Comparison of ENCODE assay signal across 30 mouse cellular contexts in the genomic region with DNA sequence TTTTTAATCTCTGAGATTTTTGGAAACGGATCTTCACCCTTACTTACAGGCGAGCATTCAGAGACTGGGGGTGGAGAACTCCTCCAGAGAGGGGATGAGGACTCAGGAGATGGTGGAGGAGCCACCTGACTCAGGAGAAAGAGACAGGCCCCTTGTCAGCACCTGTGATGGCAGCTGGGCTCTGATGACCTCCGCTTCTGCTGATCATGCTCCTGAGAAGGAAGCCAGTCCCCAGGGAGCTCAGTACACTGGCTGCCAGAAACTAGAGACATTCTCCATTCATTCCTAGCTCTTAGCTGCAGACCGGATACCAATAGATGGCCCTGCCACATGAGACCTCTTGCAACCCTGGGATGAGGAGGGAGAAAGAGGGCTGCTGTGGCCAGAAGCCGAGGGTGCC. TPM values are rescaled to one million over a fixed set of nuclear protein-coding genes. Genes with fewer than 3 reads are reported as not detected.
DNase-seq lines count a peak whose midpoint lies in the region; TF ChIP-seq lines count a peak whose summit lies in the region.
"Had no signal": no experiment of that assay in that cellular context is flagged by ENCODE, and none has a peak within 500 bp of the region (broad histone marks: within the 10 kb centered on the region; RNA-seq: fewer than 3 reads in every experiment).

No protein-coding gene starts in this region.

- TF ChIP-seq CTCF in cerebellum, adult 2 months (IDR thresholded peaks at IDR 0.05; ENCODE audit: borderline replicate concordance, insufficient read depth, low read depth, low read length) = no peak
- TF ChIP-seq CTCF in layer of hippocampus, adult 2 months (conservative IDR thresholded peaks at IDR 0.05) = no peak

- TF ChIP-seq POLR2A in cerebellum, adult 2 months (IDR thresholded peaks at IDR 0.05; ENCODE audit: borderline replicate concordance, insufficient read depth, low read length) = no peak

- WGBS in cerebellum, adult 2 months = 39% methylated on average over 5 of the region's 5 CpGs

- peaks cover 28% of the 10 kb centered on the region for H3K4me1 ChIP-seq in cerebellum, adult 2 months (ENCODE audit: control insufficient read depth, insufficient read depth, low read length)
- H3K4me1 ChIP-seq: forebrain, embryonic 10.5 days; forebrain, embryonic 13.5 days; heart, embryonic 13.5 days; intestine, embryonic 15.5 days had no signal

- peak in 1 of 2 experiments; percentile 32 for DNase-seq in cerebellum, adult 2 months
- DNase-seq in cerebellum, adult 9-10 months = no peak
- DNase-seq in cerebellum, postnatal 14 days = peak; percentile 50 to 58
- no peak for DNase-seq in cerebellum, adult 11 months
- no peak for DNase-seq in layer of hippocampus, adult 2 months (ENCODE audit: low spot score in 2 of 2)
- no peak for DNase-seq in layer of hippocampus, postnatal 36 days
- DNase-seq in brain, adult 2 months (ENCODE audit: low read depth, low spot score) = peak; percentile 43
- DNase-seq: B cell, adult 2 months; gastrocnemius, postnatal 10 days; gastrocnemius, postnatal 36 days; heart, adult 2 months; heart, postnatal 14 days; heart, postnatal 4 days; kidney, adult 18-20 months had no signal

- H3K27ac ChIP-seq in cerebellum, adult 2 months (ENCODE audit: insufficient read depth, low read length) = peak overlapping the region; percentile 51
- H3K27ac ChIP-seq in layer of hippocampus, adult 2 months = peak overlapping the region; percentile 64; the same call in 1 of the 2 replicates
- H3K27ac ChIP-seq: forebrain, embryonic 10.5 days; forebrain, embryonic 13.5 days; heart, adult 2 months; heart, embryonic 10.5 days; heart, embryonic 13.5 days; hindbrain, embryonic 14.5 days; intestine, embryonic 15.5 days had no signal

- no peaks in the 10 kb centered on the region for H3K27me3 ChIP-seq in cerebellum, adult 2 months (ENCODE audit: control insufficient read depth, insufficient read depth, low read length)
- H3K27me3 ChIP-seq: forebrain, embryonic 13.5 days; heart, embryonic 13.5 days; intestine, embryonic 15.5 days had no signal

- no peak overlapping the region for H3K4me3 ChIP-seq in cerebellum, adult 2 months (replicated peaks; ENCODE audit: insufficient read depth, low read depth, low read length)
- H3K4me3 ChIP-seq in layer of hippocampus, adult 2 months = no peak overlapping the region
- H3K4me3 ChIP-seq: forebrain, embryonic 10.5 days; forebrain, embryonic 13.5 days; heart, adult 2 months; heart, embryonic 10.5 days; heart, embryonic 13.5 days; intestine, embryonic 15.5 days had no signal

RNA-seq across cellular contexts. Expression of gene Rcvrn, which starts 52.3 kb away (rescaled TPM):
- 0.41 and 0.86 TPM in 2 replicates for polyA plus RNA-seq in cerebellum, adult 2 months (2012; rRNA removed)
- total RNA-seq in layer of hippocampus, adult 2 months (2021) = 1 to 10 TPM; 1.4 to 1.9 TPM
- 1 to 10 TPM; 1.8 to 2.9 TPM for total RNA-seq in layer of hippocampus, postnatal 36 days (2021)
- total RNA-seq: adrenal gland, postnatal 14 days; adrenal gland, postnatal 4 days; gastrocnemius, postnatal 10 days; gastrocnemius, postnatal 36 days; granulocyte monocyte progenitor cell, adult 5-6 weeks; heart, adult 2 months; heart, postnatal 14 days; MEL had no signal
- polyA plus RNA-seq: adrenal gland, adult 2 months; embryonic facial prominence, embryonic 11.5 days; embryonic facial prominence, embryonic 14.5 days; forebrain, embryonic 10.5 days; forebrain, embryonic 13.5 days; forebrain, embryonic 16.5 days; heart, adult 2 months; heart, embryonic 10.5 days; heart, embryonic 13.5 days; heart, embryonic 16.5 days; hindbrain, embryonic 11.5 days; hindbrain, embryonic 14.5 days; intestine, embryonic 15.5 days had no signal

Comparison
In these comparisons a context has a peak if more than half of its experiments do, and no peak if none do; other contexts are left out.
1. DNase-seq: peak in cerebellum, postnatal 14 days (2 of 2) and brain, adult 2 months (single experiment); none in cerebellum, adult 9-10 months (single experiment), cerebellum, adult 11 months (single experiment), layer of hippocampus, adult 2 months (0 of 2) and layer of hippocampus, postnatal 36 days (0 of 2).